Mouse (Mus musculus): ENCODE results near the gene Tns3.
"Not testable (repeated sequence)": the region's sequence is repeated elsewhere in the genome, so short reads cannot be mapped to it uniquely, and the experiment has no call there.

The Tns3 gene

DNA sequence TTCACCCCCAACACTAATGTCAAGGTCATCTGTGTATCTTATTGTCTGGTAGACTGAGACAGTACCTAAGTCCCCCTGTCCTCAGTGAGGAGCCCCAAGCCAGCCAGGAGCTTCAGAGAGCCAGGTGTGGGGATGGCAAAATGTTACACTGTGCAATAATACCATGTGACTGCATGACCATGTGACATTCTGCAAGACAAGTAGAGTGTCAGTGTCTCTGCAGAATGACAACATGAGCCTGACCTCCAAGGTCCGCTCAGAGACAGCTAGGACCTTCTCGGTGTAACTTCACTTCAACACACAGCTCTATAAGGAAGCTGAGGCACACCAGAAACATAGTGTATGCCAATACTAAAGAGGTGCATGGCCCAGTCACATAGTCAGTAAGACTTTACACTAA is 20.1 kb downstream of the Tns3 start:
- no peak for DNase-seq

DNA sequence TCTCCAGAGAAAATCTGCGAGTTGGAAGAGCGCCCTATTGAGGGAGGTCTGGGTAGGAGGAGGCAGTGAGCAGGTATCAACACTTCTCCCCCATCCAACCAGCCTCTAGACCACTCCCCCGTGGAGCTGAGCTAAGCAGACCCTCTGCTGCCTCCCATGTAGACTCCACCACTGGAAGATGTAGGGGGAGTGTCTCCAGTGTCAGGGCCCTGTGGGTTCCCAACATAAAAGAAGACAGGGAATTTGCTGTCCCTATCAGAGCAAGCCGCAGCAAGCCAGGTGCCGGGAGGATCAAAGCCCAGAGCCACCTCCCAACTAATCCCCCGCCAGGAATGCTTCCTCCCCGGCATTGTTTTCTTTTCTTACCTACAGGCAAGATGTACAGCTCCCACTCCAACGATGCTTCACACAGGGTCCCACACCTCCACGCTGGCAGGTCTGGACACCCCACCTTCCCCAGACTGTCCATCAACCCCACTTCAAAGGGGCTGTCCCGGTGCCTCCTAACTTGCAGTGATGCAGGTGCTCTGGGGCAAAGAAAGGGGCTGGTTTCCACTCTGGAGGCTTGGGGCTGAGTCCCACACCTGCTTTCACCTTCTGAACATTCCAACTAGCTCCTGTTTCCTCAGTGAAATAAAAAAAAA is 22.6 kb downstream of the Tns3 start:
- DNase-seq, result no peak

DNA sequence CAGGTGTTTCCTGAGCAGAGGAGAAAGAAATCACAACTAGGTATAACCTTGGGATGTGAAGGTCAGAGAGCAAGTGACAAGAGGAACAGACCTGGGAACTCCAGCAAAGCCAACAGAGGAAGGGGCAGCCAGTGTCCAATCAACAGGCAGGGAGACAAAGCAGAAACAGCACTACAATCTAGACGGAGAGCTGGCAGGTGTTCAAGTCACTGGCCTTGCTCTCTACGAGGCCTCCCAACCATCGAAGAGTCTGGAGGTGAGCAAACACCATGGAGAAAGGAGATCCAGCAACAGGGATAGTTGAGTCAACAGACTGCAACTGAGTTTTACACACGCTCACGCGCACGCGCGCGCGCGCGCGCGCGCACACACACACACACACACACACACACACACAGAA is 24.6 kb downstream of the Tns3 start:
- peak in 1 of 2 experiments; percentile 43 for DNase-seq

DNA sequence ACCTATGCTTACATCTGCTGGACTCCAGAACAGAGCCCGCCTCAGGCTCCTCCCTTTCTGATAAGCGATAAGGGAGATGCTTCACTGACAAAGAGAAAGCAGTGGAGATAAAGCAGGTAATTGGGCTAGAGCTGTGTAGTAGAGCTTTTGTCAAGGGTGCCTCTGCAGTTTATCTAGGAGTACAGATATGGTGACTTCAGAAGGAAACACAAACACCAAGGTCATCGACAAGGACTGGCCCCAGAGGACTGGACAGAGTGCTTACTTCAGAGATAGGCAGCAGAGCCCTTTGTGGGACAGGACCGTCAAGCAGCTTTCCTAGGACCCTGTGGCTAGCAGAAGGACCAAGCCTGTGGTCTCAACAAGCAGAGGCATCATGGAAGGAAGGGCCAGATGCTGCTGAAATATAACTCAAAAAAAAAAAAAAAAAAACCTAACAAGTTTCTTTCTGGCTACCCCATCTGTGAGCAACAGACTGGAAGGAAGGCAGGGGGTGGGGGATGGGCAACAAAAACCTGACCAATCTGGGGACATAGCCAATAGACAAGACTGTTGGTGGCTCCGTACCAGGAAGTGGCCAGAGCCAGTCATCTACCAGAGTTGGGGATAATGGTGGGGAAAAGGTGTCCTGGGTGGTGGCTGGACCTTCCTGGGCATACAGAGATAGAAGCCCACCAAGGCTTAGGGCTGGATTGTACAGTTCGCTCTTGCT is 25.2 kb downstream of the Tns3 start:
- DNase-seq, result peak; percentile 43 to 58

DNA sequence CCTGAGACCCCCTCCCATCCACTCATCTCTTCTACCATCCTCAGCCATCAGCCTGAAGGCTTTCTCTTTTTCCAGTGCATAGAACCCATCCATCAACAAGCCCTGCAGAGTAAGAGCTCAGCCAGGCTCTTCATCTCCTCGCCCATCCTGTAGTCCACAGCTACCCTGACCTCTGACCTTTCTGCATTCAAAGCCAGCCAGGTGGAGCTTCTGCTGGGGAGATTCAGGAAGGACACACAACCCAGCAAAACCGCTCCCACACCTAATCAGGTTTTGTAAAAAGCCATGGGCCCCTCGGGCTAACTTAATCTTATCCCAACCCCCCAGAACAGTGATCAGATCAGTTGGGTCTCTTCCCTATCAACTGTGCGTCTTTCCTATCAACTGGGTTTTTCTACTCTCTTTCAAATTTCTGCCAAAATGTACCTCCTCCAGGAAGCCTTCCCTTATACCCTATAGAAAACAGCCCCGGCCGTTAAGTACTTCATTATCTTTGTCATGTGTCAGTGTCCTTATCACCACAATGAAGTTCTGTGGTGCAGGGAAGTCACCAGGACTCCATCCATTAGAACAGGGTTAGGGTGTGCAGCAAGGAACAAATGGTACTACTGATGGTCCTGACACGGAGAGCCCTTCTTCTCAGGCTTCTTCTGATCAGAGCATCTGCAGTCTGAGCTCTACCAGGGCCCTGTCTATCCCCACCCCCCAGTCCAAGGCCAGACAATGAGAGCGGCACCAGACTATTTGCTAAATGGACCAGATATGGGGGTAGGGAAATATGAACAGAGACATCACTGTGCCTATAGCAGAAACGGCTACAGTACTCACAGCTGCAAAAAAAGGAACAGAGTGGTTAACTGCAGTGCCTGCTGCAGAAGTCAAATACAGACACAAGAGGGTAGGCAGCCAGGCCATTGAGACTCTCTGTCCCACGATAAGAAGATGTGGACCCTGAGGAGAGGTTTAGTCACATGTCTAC is 26.6 kb downstream of the Tns3 start:
- DNase-seq, result no peak

DNA sequence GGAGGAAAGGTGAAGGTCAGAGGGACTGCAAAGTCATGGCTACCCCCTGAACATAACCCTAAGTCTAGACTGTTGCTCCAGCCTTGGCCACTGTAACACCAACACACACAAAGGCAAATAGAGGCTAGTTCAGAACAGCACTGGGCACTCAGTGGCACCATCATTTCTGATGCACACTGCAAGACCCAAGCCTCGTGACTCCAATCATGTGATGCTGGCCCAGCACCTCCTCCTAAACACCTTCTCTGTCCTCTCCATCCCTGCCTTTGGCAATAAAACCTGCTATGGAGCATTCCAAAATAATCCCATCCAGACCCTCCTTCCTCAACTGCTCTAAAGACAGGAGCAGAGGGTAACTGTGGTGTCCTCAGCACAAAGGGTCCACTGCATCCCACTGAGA is 27.7 kb downstream of the Tns3 start:
- peak; percentile 51 to 59 for DNase-seq

DNA sequence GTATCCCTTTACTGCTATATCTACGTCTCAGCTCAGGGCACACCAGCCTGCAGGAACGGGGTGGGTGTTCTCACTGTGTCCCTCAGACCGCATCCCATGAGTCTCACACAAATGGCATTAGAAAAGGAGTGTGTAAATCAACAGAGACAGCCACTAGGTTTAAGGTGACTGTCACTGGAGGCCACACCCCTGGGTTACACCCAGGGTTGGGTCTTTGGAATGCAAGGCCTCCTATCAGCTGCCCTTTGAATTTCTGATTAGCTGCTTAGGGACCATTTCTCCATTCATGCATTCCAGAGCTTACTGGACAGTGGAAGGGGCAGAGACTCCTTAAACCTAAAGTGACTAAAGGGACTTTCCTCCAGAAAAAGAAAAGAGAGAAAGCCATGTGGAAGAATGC is 28.6 kb downstream of the Tns3 start:
- peak in 1 of 2 experiments; percentile 50 for DNase-seq

DNA sequence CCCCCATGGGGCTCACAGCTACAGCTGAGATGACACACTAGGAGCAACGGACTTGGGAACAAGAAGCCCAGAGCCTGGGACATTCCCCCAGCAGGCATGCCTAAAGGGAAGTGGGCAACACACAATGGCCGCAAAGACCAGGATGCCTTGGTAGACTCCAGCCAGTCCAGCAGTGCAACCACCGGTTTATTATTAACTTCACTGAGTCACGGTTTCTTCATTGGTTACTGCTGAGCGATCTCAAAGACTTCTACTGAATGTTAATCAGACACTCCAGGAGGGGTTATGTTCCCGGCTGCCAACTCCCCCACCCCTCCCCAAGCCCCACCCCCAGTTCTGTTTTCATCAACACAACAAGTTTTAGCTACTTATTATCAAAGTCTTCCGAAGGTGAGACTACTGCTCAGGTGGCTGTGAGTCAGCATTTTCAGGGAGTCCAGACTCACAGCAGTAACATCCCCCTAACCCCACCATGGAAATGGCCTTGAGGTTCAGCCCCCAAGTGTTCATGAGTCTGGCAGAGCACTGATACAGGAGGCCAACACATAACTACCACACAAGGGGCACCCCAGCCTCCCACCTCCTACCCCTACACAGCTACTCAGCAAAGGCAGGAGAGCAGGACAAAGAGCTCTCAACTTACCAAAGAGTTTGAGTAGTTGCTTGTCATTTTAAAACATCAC is 29.5 kb downstream of the Tns3 start:
- DNase-seq, result peak; percentile 70 to 87

DNA sequence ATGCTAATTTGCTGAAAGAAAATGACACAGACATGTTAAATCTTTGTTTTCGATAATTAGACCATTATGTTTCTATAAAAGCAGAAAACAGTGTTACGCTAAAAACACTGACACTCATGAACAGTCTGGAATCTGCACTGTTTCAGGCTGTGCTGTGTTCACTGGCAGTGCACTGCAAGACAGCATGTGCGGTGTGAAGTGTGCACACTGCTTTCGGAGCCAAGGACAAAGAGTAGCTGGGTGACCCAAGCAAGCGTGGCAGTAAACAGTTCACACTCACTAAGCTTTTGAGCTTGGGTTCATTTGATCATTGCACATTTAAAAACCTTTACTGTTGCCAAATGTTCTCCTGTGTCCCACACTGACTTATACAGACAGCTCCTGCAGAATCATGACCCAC is 32.2 kb downstream of the Tns3 start:
- DNase-seq, result peak in 1 of 2 experiments; percentile 70

DNA sequence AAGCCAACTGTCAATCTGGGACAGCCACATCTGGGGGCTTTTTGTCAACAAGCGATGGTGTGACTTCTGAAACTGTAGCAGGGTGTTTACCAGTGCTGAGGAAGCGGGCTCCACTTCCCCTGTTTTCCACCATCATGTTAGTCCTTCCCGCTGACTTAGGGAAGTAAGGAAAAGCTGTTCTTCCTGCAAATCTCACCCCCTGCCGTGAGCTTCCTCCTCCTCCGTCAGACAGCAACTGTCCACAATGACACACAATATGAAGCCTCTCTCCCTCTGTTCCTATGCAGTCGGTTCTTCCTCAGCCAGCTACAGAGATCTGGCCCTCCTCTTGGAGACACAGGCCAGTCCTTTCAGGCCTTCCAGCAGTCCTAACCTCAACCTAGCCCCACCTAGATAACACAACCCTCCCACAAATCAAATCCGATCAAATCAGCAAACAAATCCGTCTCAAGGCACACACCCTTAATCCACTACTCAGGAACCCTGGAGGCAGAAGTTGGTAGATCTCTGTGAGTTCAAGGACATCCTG is 34.4 kb downstream of the Tns3 start:
- DNase-seq, result no peak

DNA sequence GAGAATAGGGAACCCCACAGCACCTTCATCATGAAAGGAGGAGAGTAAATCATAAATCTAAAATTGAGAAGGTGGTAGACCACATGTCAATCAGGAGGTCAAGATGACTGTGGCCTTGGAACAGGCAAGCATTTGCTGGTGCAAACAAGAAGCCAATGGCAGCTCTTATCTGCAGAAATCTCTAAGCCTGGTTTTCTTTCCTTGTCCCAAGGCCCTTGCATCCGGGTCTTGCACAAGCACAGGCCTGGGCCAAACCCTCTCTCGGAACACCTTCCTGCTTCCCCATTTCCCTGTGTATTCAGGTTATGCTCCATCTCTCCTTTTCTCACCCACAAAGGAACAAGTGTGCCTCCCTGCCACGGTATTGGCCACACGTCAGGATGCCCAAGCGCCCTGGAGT is 35.0 kb downstream of the Tns3 start:
- DNase-seq, result peak in 1 of 2 experiments; percentile 50

DNA sequence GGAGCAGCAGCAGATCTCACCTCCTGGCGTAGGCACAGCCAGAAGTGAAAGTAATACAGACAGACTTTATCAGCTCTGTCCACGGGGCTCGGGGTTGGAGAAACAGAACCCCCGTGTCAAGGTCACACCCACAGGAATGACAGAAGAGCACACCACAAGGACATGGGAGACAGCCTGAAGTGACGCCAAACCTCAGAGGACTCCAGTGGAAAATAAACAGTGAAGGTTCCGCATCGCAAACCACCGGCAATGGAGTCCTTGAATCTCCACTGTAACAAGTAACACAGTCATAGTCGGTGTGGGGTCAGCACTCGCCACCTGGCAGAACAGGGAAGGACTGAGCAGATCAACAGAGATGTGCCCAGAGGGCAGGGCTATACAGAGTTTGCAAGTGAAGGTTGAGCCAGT is 35.5 kb downstream of the Tns3 start:
- DNase-seq, result peak; percentile 50 to 77

DNA sequence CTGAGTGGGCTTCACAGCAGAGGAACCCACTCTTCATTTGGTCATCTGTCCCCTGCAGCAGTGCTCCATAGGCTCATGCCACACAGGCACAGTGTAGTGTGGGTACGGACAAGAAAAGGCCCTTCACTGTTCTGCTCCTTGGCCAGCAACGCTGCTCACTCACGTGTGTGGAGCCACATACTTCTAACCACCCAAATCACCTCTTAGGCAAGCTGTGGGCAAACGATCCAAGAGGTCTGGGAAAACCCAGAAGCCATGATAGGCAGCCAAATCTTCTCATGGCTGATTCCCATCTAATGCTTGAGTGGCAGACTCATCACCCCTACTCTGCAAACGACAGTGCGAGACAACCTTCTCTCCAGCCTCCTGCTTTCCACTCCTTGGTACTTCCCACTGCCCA is 37.2 kb downstream of the Tns3 start:
- peak in 1 of 2 experiments; percentile 50 for DNase-seq

DNA sequence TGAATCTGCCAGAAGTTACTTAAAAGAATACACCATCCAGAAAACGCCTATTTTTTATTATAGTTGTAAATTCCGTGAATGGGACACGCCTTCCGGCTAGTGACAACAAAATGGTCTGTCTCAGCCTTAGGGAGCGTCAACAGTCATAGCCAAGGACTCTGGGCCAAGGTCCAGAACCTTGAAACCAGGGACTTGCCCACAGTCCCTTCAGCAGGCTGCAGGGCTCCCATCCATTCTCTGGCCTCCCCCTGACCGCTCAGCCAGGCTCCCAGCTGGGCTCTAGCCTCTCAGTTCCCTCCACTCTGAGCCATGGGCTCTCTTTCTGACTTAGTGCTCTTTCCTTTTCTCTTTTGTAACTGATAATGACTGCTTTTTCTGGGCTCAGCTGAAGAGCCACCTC is 37.6 kb downstream of the Tns3 start:
- DNase-seq, result peak; percentile 37 to 53

DNA sequence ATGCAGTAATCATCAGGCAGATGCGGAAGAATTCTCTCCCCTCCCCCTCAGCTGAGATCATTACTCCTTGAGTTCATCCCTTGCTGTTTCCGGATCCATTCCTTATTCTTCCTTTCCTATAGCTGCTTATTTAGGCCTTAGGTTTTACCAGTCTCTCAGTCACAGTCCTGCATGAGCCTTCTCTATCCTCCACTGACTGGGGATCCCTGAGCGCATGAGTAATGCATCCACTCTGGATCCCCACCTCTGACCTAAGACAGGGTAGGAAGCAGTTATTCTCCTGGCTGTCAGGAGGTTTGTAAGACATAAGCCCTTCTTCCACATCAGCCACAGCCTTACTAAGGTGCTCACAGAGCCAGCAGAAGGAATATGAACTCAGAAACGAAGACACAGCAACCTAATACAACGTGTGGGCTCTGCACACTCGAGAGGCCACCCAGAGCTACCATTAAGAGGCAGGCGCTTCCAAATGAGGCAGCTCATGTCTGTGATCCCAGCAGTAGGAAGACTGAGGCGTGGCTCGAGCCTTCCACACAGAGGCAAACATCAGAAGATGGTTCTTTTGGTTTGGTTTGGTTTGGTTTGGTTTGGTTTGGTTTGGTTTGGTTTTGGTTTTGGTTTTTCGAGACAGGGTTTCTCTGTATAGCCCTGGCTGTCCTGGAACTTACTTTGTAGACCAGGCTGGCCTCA is 38.3 kb downstream of the Tns3 start:
- no peak for DNase-seq

DNA sequence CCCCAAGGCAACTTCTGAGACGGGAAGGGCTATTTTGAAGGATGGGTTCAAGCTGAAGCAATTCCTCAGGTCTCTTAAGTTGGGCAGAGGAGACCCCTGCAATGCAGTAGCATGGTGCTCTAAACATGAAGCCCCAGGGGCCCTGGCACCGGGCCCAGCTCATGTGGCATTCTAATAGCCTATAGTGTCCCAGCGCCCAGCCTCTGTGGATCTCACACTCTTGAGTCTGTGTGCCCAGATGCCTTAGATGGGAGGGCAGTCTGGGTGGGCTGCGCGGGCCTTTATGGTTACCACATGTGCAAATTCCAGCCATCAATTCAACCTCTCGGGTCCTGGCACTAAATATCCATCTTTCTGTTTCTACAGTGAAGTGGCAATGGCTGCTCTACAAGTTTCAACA is 38.9 kb downstream of the Tns3 start:
- peak; percentile 45 to 46 for DNase-seq

DNA sequence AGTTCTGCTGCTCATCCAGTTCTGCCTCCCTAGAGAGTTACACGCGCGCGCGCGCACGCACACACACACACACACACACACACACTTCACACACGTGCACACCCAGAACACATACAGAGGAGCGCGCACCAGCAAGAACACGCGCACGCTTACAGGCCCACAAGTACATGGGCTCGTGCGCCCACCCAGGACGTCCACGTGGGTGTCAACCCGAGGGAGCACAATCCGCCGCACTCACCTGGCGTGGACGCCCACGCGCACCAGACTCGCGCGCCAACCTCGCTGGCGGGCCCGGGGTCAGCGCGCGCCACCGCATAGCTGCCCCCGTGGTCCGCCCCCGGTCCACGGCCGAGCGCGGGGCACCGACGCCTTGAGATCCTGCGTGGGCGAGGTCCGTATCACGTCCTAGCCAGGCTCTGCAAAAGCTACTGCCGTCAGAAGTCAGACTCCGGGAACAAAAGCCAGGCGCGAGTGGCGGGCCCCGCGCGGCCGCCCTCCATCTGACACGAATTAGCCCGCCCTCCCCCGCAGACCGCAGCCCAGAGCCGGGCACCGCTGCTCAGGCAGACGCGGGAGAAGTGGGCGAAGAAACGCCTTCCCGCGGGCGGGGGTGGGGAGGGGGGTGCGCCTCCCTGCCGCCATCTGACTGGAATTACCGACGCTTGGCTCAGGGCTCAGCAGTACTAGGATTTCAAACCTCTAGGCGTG is 40.0 kb downstream of the Tns3 start:
- DNase-seq, result peak; percentile 35 to 60

DNA sequence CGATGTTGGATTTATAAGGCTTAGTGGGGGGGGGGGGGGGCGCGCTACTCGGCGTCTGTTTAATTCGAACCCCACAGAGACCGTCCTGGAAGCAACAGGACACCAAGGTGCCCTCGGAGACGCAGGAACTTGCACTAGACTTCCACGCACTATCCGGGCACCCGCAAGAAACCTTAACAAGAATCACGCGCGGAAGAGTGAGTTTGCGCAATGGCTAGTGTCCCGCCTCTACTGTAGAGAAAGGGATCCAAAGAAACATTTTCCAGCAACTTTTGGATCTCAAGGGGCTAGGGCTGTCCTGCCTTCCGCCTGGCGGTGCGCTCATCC is 40.5 kb downstream of the Tns3 start:
- no peak for DNase-seq

DNA sequence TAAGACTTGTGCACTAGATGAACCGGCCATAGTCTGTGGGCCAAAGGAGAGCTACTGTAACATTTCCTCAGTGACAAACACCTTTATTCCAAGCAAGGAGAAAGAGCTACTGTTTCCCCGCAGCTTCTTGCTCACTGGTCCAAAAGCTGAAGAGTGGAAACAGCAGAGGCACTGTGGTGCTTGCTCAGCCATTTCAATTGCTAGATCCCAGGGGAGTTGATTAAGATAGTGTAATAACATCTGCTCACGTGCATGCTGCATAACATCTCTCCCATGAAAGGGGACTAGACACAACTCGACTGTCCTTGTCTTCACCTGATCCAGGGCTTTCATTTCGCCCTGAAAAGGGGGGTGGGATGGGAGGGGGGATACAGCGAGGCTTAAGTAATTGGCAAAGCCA is 41.7 kb downstream of the Tns3 start:
- DNase-seq, result no peak

DNA sequence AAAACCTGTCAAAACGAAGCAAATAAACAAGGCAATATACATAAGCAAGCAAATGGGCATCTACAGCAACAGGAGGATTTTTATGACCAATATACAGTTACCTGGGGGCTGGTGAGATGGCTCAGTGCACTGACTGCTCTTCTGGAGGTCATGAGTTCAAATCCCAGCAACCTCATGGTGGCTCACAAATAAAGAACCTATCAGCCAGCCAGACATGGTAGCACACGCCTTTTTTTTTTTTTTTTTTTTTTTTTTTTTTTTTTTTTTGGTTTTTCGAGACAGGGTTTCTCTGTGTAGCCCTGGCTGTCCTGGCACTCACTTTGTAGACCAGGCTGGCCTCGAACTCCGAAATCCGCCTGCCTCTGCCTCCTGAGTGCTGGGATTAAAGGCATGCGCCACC is 45.2 kb downstream of the Tns3 start:
- DNase-seq, result not testable (repeated sequence)

DNA sequence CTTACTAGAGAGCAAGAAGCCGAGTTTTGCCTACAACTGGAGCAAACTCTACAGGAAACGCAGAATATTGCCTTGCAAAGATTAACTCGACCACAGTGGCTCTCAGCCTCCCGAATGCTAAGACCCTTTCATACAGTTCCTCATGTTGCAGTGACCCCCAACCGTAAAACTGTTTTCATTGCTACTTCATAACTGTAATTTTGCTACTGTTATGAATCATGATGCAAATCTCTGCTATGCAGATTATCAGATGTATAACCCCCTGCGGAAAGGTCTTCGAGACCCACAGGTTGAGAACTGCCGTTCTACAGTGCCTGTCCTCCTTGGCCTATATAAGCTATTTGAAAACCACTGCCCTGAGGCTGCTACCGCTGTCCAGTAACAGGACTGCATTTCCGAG is 46.0 kb downstream of the Tns3 start:
- DNase-seq, result no peak
